Mouse (Mus musculus) embryonic facial prominence, embryonic 14.5 days (tissue): ENCODE data around the gene Vps13a. TPM values are rescaled to one million over a fixed set of nuclear protein-coding genes. Genes with fewer than 3 reads are reported as not detected.
"Not testable (repeated sequence)": the region's sequence is repeated elsewhere in the genome, so short reads cannot be mapped to it uniquely, and the experiment has no call there.

Source experiments
- ATAC-seq: fragments of 200-750 bp; cut with Nextera tagmentation; 2 replicates; pipeline ENCODE4 v1.8.0; 2017; ENCODE audit warnings: low read depth, moderate number of reproducible peaks, moderate TSS enrichment
- DNase-seq: peaks from one replicate; pipeline ENCODE4 v3.0.0-alpha.2; 2015; ENCODE audit warnings: low spot score
- H3K27ac ChIP-seq: fragments of 300-500 bp; sonication (generic); replicated peaks from 2 replicates; pipeline ENCODE4 v1.5.1; 2014; ENCODE audit warnings: low read depth, mild to moderate bottlenecking, low read length, moderate library complexity
- H3K27me3 ChIP-seq: fragments of 300-500 bp; sonication (generic); replicated peaks from 2 replicates; pipeline ENCODE4 v1.6.1; 2014; ENCODE audit warnings: low read length; ENCODE audit not compliant: control insufficient read depth, insufficient read depth
- H3K36me3 ChIP-seq: fragments of 300-500 bp; sonication (generic); 2 replicates; pipeline ENCODE4 v1.6.1; 2014; ENCODE audit warnings: low read length, mixed read lengths; ENCODE audit not compliant: control insufficient read depth, insufficient read depth
- H3K4me1 ChIP-seq: fragments of 300-500 bp; sonication (generic); 2 replicates; pipeline ENCODE4 v1.6.1; 2014; ENCODE audit warnings: antibody characterized with exemption, low read length; ENCODE audit not compliant: control insufficient read depth, insufficient read depth
- H3K4me2 ChIP-seq: fragments of 300-500 bp; sonication (generic); 2 replicates; pipeline ENCODE4 v1.6.1; 2014; ENCODE audit warnings: low read depth, mild to moderate bottlenecking, low read length, moderate library complexity, mixed read lengths
- H3K4me3 ChIP-seq: fragments of 300-500 bp; sonication (generic); 2 replicates; pipeline ENCODE4 v1.5.1; 2014; ENCODE audit warnings: low read depth, mild to moderate bottlenecking, low read length
- H3K9ac ChIP-seq: fragments of 300-500 bp; sonication (generic); 2 replicates; pipeline ENCODE4 v1.6.1; 2014; ENCODE audit warnings: low read depth, mild to moderate bottlenecking, low read length, moderate library complexity, mixed read lengths
- H3K9me3 ChIP-seq: fragments of 300-500 bp; sonication (generic); 2 replicates; pipeline ENCODE4 v1.6.1; 2016; ENCODE audit warnings: low read length; ENCODE audit not compliant: control insufficient read depth
- WGBS: fragments of 180-500 bp; shearing (Covaris S2); extraction: QIAGEN DNeasy Blood & Tissue Kit; methylation state at CpG from one replicate; pipeline ENCODE4 v1.1.7; 2014; 5-methylcytosine and 5-hydroxymethylcytosine counted together
- polyA plus RNA-seq: library from polyadenylated mRNA; unstranded; fragments of >200 nt; fragmentation: Nextera tagmentation; extraction: Ambion mirVana; gene quantifications from 2 replicates; pipeline ENCODE4 v1.2.1, GENCODE M21; 2014

The Vps13a gene
- polyA plus RNA-seq, 1 experiment from 2014 or later: 9.5 TPM

DNA sequence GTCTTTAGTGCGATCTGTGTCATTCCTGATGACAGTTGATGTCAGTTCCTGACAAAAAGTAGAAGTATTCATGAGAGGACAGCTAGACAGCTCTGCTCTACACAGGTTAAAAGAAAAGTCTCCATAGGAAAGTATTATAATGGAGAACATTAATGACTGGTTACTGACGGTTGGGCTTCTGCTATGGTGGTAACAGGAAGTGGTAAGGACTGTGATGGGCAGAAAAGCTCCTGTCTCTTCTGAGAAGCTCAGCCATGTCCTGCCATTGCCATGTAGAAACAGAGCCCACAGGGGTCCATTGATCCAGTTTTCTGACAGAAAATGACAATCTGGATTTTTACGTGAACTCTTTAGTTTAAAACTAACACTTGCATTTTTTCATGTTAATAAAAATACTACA lies 21.4 kb upstream of the Vps13a start:
- no peak overlapping the region for H3K4me3 ChIP-seq
- WGBS: 69% methylated on average over 3 of the region's 3 CpGs
- no peaks in the 10 kb centered on the region for H3K27me3 ChIP-seq
- no peaks in the 10 kb centered on the region for H3K4me1 ChIP-seq
- no peak overlapping the region for H3K9ac ChIP-seq
- DNase-seq (no peak), ATAC-seq (no peak)
- H3K9me3 ChIP-seq: no peaks in the 10 kb centered on the region
- no peak overlapping the region for H3K27ac ChIP-seq
- no peaks in the 10 kb centered on the region for H3K36me3 ChIP-seq
- no peak overlapping the region for H3K4me2 ChIP-seq

DNA sequence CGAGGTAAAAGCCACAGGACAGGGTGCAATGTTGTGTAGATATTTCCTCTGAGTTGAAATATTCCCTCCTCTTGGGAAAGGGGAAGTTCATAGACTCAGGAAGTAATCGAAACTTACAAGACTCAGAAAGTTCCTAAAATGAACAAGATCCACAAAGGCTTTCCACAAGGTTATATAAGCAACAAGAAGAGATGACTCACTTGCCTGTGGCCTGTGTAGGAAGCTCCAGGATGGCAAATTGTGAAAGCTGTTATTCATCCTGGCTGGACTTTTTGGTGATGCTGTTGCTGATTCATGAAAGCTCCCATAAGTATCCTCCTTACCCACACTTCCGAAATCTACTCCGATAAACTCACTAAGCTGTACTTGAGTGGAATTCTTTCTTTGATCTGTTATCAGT lies 17.2 kb upstream of the Vps13a start:
- Histone ChIP-seq H3K4me3 (no peak overlapping the region), H3K4me1 (no peaks in the 10 kb centered on the region), H3K4me2 (no peak overlapping the region), H3K9ac (no peak overlapping the region), H3K27ac (no peak overlapping the region), H3K9me3 (0 out of 2 replicates have a peak, but pooled peaks cover 4% of the 10 kb centered on the region), H3K27me3 (no peaks in the 10 kb centered on the region), H3K36me3 (no peaks in the 10 kb centered on the region)
- DNase-seq (no peak), ATAC-seq (no peak)
- 79% methylated on average over 4 of the region's 4 CpGs for WGBS

GRCm38 (mm10) chr19:16794486-16794885 lies 13.8 kb upstream of the Vps13a start:
- not testable (repeated sequence) for H3K9ac ChIP-seq, H3K4me3 ChIP-seq, ATAC-seq, H3K4me2 ChIP-seq, H3K9me3 ChIP-seq, H3K36me3 ChIP-seq, H3K27ac ChIP-seq, DNase-seq, H3K27me3 ChIP-seq, H3K4me1 ChIP-seq
- 91% methylated on average over 3 of the region's 3 CpGs for WGBS

DNA sequence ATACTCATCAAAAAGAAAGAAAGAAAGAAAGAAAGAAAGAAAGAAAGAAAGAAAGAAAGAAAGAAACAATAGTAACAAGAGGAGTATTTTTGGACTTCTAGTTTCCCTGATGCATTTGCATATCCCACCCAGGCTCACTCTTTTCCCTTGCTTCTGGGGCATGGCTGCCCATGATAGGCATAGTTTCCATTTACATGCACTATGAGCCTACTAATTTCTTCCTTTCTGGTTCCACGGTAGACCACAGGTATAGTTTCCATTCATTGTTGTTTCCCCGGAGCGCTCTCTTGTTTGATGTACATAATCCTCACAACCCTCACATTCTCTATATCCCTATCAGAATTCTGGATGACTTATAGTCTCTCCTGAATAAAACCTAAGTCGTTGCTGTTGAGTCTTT lies 9.2 kb upstream of the Vps13a start:
- Histone ChIP-seq H3K4me1 (no peaks in the 10 kb centered on the region), H3K36me3 (no peaks in the 10 kb centered on the region), H3K9ac (no peak overlapping the region), H3K4me3 (no peak overlapping the region), H3K27me3 (no peaks in the 10 kb centered on the region), H3K27ac (no peak overlapping the region), H3K4me2 (no peak overlapping the region), H3K9me3 (no peaks in the 10 kb centered on the region)
- no peak for DNase-seq
- no peak for ATAC-seq
- 75% methylated on average over 4 of the region's 4 CpGs for WGBS

DNA sequence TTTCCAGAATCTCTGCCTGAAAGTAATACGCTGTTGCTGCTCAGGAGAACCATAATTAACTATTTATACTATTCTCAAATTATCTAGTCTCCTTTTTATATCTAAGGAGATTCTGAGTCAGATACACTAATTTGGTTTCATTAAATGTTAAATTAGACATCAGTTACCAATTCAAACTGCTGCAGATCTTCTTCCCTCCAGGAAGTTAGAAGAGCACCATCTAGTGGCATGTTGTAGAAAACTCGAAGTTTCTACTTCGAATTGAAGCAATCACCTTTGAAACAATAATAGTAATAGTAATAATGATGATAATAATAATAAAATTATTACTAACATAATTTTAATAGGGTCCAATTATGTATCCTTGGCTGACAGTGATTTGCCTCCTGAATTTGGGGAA lies 4.1 kb upstream of the Vps13a start:
- no peaks in the 10 kb centered on the region for H3K36me3 ChIP-seq
- no peak overlapping the region for H3K9ac ChIP-seq
- H3K9me3 ChIP-seq: no peaks in the 10 kb centered on the region
- peaks cover 6% of the 10 kb centered on the region; the same call in 1 of the 2 replicates for H3K4me1 ChIP-seq
- H3K27ac ChIP-seq: no peak overlapping the region
- ATAC-seq (no peak), DNase-seq (peak; percentile 67)
- no peak overlapping the region for H3K4me2 ChIP-seq
- H3K27me3 ChIP-seq: peaks cover 7% of the 10 kb centered on the region
- H3K4me3 ChIP-seq: no peak overlapping the region
- WGBS: 24% methylated on average over 3 of the region's 3 CpGs

DNA sequence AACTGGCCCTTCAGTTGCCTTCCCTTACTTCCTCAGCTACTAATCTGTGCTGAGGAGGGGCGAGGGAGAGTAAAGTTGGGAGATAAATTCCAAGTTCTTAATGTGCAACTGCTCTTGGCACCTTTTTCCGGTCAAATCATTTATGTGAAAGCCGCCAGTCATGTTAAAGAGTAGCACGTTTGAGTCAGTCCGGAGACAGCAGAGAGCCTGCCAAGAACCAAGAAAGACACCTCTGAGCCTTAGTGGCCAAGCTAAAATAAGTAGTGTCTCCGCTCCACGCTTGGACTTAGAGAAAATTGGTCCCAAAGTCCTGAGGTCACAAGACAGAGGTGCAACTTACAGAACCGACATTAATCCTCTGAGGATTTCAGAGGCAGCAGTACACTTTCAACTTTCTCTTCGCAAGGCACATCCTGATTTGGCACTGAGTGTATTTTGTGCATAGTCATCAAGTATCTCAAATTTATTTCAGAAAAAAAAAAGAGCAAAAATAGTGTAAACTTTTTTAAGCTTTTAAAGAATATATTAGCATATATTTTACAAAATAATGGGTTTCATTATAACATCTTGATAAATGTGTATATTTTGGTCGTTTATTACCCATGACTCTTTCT lies 780 bp upstream of the Vps13a start:
- ATAC-seq: no peak
- Histone ChIP-seq H3K9ac (peak overlapping the region; percentile 57), H3K27ac (no peak overlapping the region)

GRCm38 (mm10) chr19:16780251-16780783 lies 416 bp downstream of the Vps13a start:
- Histone ChIP-seq H3K4me1 (peaks cover 7% of the 10 kb centered on the region; the same call in 1 of the 2 replicates), H3K4me2 (peak overlapping the region; percentile 99), H3K9ac (peak overlapping the region; percentile 69), H3K36me3 (no peaks in the 10 kb centered on the region), H3K27ac (no peak overlapping the region), H3K9me3 (no peaks in the 10 kb centered on the region), H3K4me3 (peak overlapping the region; percentile 73), H3K27me3 (peaks cover 7% of the 10 kb centered on the region)
- DNase-seq: peak; percentile 8
- 0% methylated on average over 18 of the region's 55 CpGs for WGBS
- peak; percentile 38 for ATAC-seq

More for the DNA sequence above, 780 bp upstream of the Vps13a start:
- Histone ChIP-seq H3K9me3 (no peaks in the 10 kb centered on the region), H3K27me3 (peaks cover 7% of the 10 kb centered on the region), H3K4me3 (peak overlapping the region; percentile 73), H3K36me3 (no peaks in the 10 kb centered on the region), H3K4me1 (peaks cover 7% of the 10 kb centered on the region; the same call in 1 of the 2 replicates), H3K4me2 (peak overlapping the region; percentile 99)
- WGBS: 13% methylated on average over 10 of the region's 10 CpGs
- DNase-seq: peak; percentile 20

DNA sequence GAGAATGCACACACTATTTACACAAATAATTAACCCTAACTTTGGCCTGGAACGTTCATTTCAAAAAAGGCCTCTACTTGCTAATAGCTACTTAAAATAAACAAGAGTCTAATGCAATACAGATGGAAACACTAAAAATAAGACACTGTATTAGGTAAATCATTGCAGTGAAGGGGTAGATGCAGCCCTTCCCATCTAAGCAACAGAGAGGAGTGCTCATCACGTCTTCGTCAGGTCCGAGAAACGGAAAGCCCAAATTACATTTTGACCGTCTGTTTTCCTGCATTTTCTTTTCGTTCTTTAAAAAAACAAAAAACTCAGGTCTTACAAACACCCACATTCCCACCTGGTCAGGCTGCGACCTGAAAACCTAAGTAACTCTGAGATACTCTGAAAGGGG lies 947 bp downstream of the Vps13a start:
- ATAC-seq: no peak
- H3K4me2 ChIP-seq: peak overlapping the region; percentile 99
- 19% methylated on average over 8 of the region's 8 CpGs for whole genome bisulfite sequencing
- H3K4me3 ChIP-seq: peak overlapping the region; percentile 73
- H3K4me1 ChIP-seq: peaks cover 7% of the 10 kb centered on the region; the same call in 1 of the 2 replicates
- H3K27ac ChIP-seq: no peak overlapping the region
- peaks cover 7% of the 10 kb centered on the region for H3K27me3 ChIP-seq
- no peaks in the 10 kb centered on the region for H3K9me3 ChIP-seq
- H3K36me3 ChIP-seq: no peaks in the 10 kb centered on the region
- peak overlapping the region; percentile 69 for H3K9ac ChIP-seq
- no peak for DNase-seq

DNA sequence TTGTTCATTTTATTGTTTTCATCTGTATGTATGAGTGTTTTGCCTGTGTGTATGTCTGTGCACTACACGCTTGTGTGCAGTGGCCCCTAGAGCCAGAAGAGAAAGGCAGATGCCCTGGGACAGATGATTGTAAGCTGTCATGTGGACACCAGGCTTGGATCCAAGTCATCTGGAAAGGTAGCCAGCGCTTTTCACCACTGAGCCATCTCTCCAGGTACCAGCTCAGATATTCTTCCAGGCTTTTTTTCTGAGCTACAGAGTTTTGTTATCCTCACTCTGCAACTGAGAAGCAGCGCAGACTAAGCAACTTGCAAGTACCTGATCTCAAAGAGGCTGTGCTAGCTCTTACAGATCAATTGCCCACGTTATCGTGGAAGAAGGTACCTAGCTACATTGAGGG lies 1.5 kb downstream of the Vps13a start:
- Histone ChIP-seq H3K27ac (no peak overlapping the region), H3K4me1 (peaks cover 7% of the 10 kb centered on the region; the same call in 1 of the 2 replicates), H3K9ac (no peak overlapping the region), H3K9me3 (no peaks in the 10 kb centered on the region), H3K36me3 (no peaks in the 10 kb centered on the region), H3K27me3 (peaks cover 7% of the 10 kb centered on the region), H3K4me3 (no peak overlapping the region), H3K4me2 (peak overlapping the region; percentile 11; the same call in 1 of the 2 replicates)
- DNase-seq (no peak), ATAC-seq (no peak)
- 67% methylated on average over 5 of the region's 5 CpGs for WGBS
